Mouse (Mus musculus): ENCODE measurements around the gene Tcf3. TPM values are rescaled to one million over a fixed set of nuclear protein-coding genes. Genes with fewer than 3 reads are reported as not detected.

The Tcf3 gene
- total and polyA plus RNA-seq, 3 experiments, result 125 to 258 TPM; not detected in 1

- peak overlapping the region; percentile 95 for H3K27ac ChIP-seq (ENCODE audit: control insufficient read depth, low read depth, low read length)
Observed at GRCm38 (mm10) chr10:80407924-80408323, 25.5 kb downstream of the Tcf3 start.

GRCm38 (mm10) chr10:80406684-80407501, 26.6 kb downstream of the Tcf3 start, which contains the start of gene Uqcr11:
Gene Uqcr11 (minus strand): TSS chr10:80406830.
- Histone ChIP-seq H3K9me3 (replicated peaks; ENCODE audit: insufficient read depth, low read length) (no peaks in the 10 kb centered on the region), H3K36me3 (ENCODE audit: control insufficient read depth in 1 of 2, insufficient read depth in 2 of 2, low read length in 2 of 2) (peaks cover 3 to 7% of the 10 kb centered on the region in 2 experiments; a peak in 3 of 4 replicates), H3K4me3 (ENCODE audit: control insufficient read depth in 1 of 2, insufficient read depth in 1 of 2, low read depth in 2 of 2, low read length in 2 of 2) (peak within 1 kb of the TSS; percentile 85 to 89), H3K9ac (ENCODE audit: control insufficient read depth, low read depth, low read length, poor library complexity, severe bottlenecking) (peak within 1 kb of the TSS; percentile 88), H3K79me2 (ENCODE audit: control insufficient read depth, insufficient read depth, low read length, poor library complexity) (peaks cover 30% of the 10 kb centered on the region), H3K4me1 (ENCODE audit: control insufficient read depth in 1 of 2, insufficient read depth in 2 of 2, low read length in 2 of 2) (peaks cover 2 to 24% of the 10 kb centered on the region in 2 experiments; a peak in 3 of 4 replicates), H3K27me3 (ENCODE audit: control insufficient read depth in 1 of 2, insufficient read depth in 2 of 2, low read length in 2 of 2) (no peaks in the 10 kb centered on the region), H3K27ac (ENCODE audit: control insufficient read depth, low read depth, low read length) (peak within 1 kb of the TSS; percentile 95)
- DNase-seq (ENCODE audit: low read depth, low spot score), result peak; percentile 95
- TF ChIP-seq TAL1 (IDR thresholded peaks at IDR 0.05; ENCODE audit: low read length) (no peak), MAX (IDR thresholded peaks at IDR 0.05; ENCODE audit: low read length) (0 out of 2 replicates have a peak, but pooled peaks have one; percentile 13), ZMIZ1 (IDR thresholded peaks at IDR 0.05; ENCODE audit: low read depth, low read length) (peak; percentile 90), POLR2AphosphoS2 (IDR thresholded peaks at IDR 0.05; ENCODE audit: low read length) (peak; percentile 90), CHD1 (IDR thresholded peaks at IDR 0.05; ENCODE audit: low read depth, low read length) (0 out of 2 replicates have a peak, but pooled peaks have one; percentile 85), RCOR1 (IDR thresholded peaks at IDR 0.05; ENCODE audit: low read depth, low read length) (no peak), SMC3 (IDR thresholded peaks at IDR 0.05; ENCODE audit: low read depth, low read length) (no peak), HCFC1 (IDR thresholded peaks at IDR 0.05; ENCODE audit: low read depth, low read length) (peak; percentile 88), GATA1 (IDR thresholded peaks at IDR 0.05; ENCODE audit: low read depth, low read length) (no peak), TBP (IDR thresholded peaks at IDR 0.05; ENCODE audit: low read depth, low read length) (peak; percentile 93), TCF12 (IDR thresholded peaks at IDR 0.05; ENCODE audit: low read depth, low read length) (peak; percentile 57), RAD21 (IDR thresholded peaks at IDR 0.05; ENCODE audit: low read depth, low read length) (no peak), CHD2 (IDR thresholded peaks at IDR 0.05; ENCODE audit: low read length) (no peak), BHLHE40 (IDR thresholded peaks at IDR 0.05; ENCODE audit: borderline replicate concordance, low read depth, low read length) (no peak), MYC (IDR thresholded peaks at IDR 0.05; ENCODE audit: low read depth, low read length) (peak; percentile 58; the same call in 1 of the 2 replicates), SIN3A (IDR thresholded peaks at IDR 0.05; ENCODE audit: low read length) (peak; percentile 81), MYB (IDR thresholded peaks at IDR 0.05; ENCODE audit: low read depth, low read length) (no peak), MXI1 (IDR thresholded peaks at IDR 0.05; ENCODE audit: low read depth, low read length) (peak; percentile 75), E2F4 (IDR thresholded peaks at IDR 0.05; ENCODE audit: borderline replicate concordance, low read depth, low read length) (no peak), ELF1 (IDR thresholded peaks at IDR 0.05; ENCODE audit: low read depth, low read length) (peak; percentile 87), MAZ (IDR thresholded peaks at IDR 0.05; ENCODE audit: low read depth, low read length) (no peak), POLR2A (IDR thresholded peaks at IDR 0.05; ENCODE audit: control insufficient read depth in 1 of 2, insufficient read depth in 1 of 2, low read depth in 1 of 2, low read length in 2 of 2, poor library complexity in 1 of 2) (peak; percentile 84 to 98), NRF1 (IDR thresholded peaks at IDR 0.05; ENCODE audit: insufficient read depth, low read depth, low read length, poor library complexity, severe bottlenecking) (peak; percentile 85), MAFK (IDR thresholded peaks at IDR 0.05; ENCODE audit: borderline replicate concordance, low read depth, low read length) (no peak), MEF2A (IDR thresholded peaks at IDR 0.05; ENCODE audit: extremely low read depth, insufficient replicate concordance, low read depth, low read length, poor library complexity, severe bottlenecking) (no peak)

More at GRCm38 (mm10) chr10:80407924-80408323, 25.5 kb downstream of the Tcf3 start:
- TF ChIP-seq MAX (IDR thresholded peaks at IDR 0.05; ENCODE audit: low read length), result peak; percentile 74
- peak; percentile 88 for TF ChIP-seq MXI1 (IDR thresholded peaks at IDR 0.05; ENCODE audit: low read depth, low read length)
- no peak for TF ChIP-seq CHD2 (IDR thresholded peaks at IDR 0.05; ENCODE audit: low read length)
- no peak for TF ChIP-seq ZMIZ1 (IDR thresholded peaks at IDR 0.05; ENCODE audit: low read depth, low read length)
- peak; percentile 58; the same call in 1 of the 2 replicates for TF ChIP-seq USF1 (IDR thresholded peaks at IDR 0.05; ENCODE audit: low read depth, low read length)
- peak; percentile 52; the same call in 1 of the 2 replicates for TF ChIP-seq SIN3A (IDR thresholded peaks at IDR 0.05; ENCODE audit: low read length)
- TF ChIP-seq RAD21 (IDR thresholded peaks at IDR 0.05; ENCODE audit: low read depth, low read length), result no peak
- TF ChIP-seq JUND (IDR thresholded peaks at IDR 0.05; ENCODE audit: low read depth, low read length), result no peak
- TF ChIP-seq SMC3 (IDR thresholded peaks at IDR 0.05; ENCODE audit: low read depth, low read length), result no peak
- no peak for TF ChIP-seq RCOR1 (IDR thresholded peaks at IDR 0.05; ENCODE audit: low read depth, low read length)
- TF ChIP-seq TAL1 (IDR thresholded peaks at IDR 0.05; ENCODE audit: low read length), result no peak
- peak; percentile 42; the same call in 1 of the 2 replicates for TF ChIP-seq MYC (IDR thresholded peaks at IDR 0.05; ENCODE audit: low read depth, low read length)
- TF ChIP-seq E2F4 (IDR thresholded peaks at IDR 0.05; ENCODE audit: borderline replicate concordance, low read depth, low read length), result no peak
- TF ChIP-seq BHLHE40 (IDR thresholded peaks at IDR 0.05; ENCODE audit: borderline replicate concordance, low read depth, low read length), result no peak
- no peak for TF ChIP-seq MAFK (IDR thresholded peaks at IDR 0.05; ENCODE audit: borderline replicate concordance, low read depth, low read length)
- Histone ChIP-seq H3K9me3 (replicated peaks; ENCODE audit: insufficient read depth, low read length) (no peaks in the 10 kb centered on the region), H3K9ac (ENCODE audit: control insufficient read depth, low read depth, low read length, poor library complexity, severe bottlenecking) (peak overlapping the region; percentile 85), H3K27me3 (ENCODE audit: control insufficient read depth in 1 of 2, insufficient read depth in 2 of 2, low read length in 2 of 2) (no peaks in the 10 kb centered on the region), H3K4me3 (ENCODE audit: control insufficient read depth in 1 of 2, insufficient read depth in 1 of 2, low read depth in 2 of 2, low read length in 2 of 2) (peak overlapping the region in 1 of 2 experiments; percentile 72; a peak in 3 of 4 replicates), H3K79me2 (ENCODE audit: control insufficient read depth, insufficient read depth, low read length, poor library complexity) (peaks cover 30% of the 10 kb centered on the region), H3K36me3 (ENCODE audit: control insufficient read depth in 1 of 2, insufficient read depth in 2 of 2, low read length in 2 of 2) (peaks cover under 1 to 7% of the 10 kb centered on the region in 2 experiments; a peak in 3 of 4 replicates), H3K4me1 (ENCODE audit: control insufficient read depth in 1 of 2, insufficient read depth in 2 of 2, low read length in 2 of 2) (peaks cover 2 to 24% of the 10 kb centered on the region in 2 experiments; a peak in 3 of 4 replicates)
- DNase-seq (ENCODE audit: low read depth, low spot score), result no peak
